Mouse (Mus musculus) splenic B cell, adult 2 months (primary cell): ENCODE measurements around the gene Fam71a.

Experiments used
- DNase-seq: peaks from one replicate; pipeline ENCODE4 v3.0.0-alpha.2; 2011; ENCODE audit warnings: low read depth, low spot score
- H3K27me3 ChIP-seq: 2 replicates; pipeline ENCODE4 v1.6.1; 2012; ENCODE audit warnings: mild to moderate bottlenecking, low read length, moderate library complexity, mixed read lengths; ENCODE audit not compliant: control insufficient read depth, poor library complexity, insufficient read depth, severe bottlenecking
- H3K36me3 ChIP-seq: 2 replicates; pipeline ENCODE4 v1.6.1; 2012; ENCODE audit warnings: mild to moderate bottlenecking, low read length, moderate library complexity, mixed read lengths; ENCODE audit not compliant: control insufficient read depth, poor library complexity, insufficient read depth, severe bottlenecking

The Fam71a gene

GRCm38 (mm10) chr1:191164717-191165116, at the start of gene Fam71a:
Gene Fam71a, minus strand, starts transcription at chr1:191164817.
- no peaks in the 10 kb centered on the region; the same call in 1 of the 2 replicates for H3K27me3 ChIP-seq
- no peaks in the 10 kb centered on the region for H3K36me3 ChIP-seq
- DNase-seq = no peak

DNA sequence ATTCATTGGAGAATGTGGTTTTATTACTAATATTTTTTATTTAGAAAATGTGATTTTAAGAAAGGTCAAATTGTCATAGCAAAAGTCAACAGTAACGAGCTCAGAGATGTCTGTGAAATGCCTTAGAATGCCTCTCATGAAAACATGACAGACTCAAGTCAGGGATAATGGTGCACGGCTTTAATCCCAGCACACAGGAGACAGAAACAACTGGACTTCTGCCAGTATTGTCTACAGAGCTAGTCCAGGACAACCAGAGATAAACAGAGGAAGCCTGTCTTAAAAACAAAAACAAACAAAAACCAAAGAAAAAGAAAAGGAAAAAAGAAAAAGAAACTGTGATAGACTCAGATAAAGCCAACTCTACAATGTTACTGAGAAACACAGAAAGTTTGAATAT, 46.5 kb upstream of the Fam71a start:
- no peaks in the 10 kb centered on the region for H3K36me3 ChIP-seq
- H3K27me3 ChIP-seq = peaks cover 1% of the 10 kb centered on the region; the same call in 1 of the 2 replicates
- no peak for DNase-seq

DNA sequence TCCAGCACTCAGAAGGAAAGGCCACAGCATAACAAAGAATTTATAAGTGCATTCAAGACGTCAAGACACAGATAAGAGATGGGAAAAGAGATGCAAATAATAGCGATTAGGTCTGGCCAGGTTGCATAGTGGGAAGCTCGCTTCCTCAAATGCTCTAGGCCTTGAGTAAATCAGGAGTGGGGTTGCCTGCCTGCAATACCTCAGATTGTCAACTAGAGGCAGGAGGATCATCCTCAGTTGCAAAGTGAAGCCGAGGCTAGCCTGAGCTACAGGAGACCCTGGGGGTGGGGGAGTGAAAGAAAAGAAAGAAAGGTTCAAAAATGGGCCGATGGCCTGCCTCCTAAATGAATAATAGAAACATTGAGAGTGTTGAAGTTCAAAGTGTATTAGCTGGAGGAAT, 41.2 kb upstream of the Fam71a start:
- DNase-seq = no peak
- H3K36me3 ChIP-seq = no peaks in the 10 kb centered on the region

DNA sequence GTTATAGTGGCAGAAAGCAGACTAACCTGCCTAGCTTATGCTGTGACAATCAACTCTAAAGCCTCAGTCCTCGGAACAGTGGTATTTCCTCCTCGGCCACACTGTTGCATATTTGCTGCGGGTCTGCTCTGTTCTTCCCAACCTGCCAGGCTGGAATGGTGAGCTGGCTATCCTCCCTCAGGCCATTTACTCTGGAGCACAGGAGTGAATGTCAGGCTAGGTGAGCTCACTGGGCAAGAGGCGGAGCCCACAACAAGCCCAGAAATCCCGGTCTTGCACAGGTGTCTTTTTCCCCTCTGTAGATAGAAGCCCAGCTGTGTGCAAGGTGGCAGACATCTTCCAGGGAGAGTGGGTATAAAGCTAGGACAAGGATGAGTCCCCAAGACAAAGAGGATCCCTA, 40.3 kb upstream of the Fam71a start:
- H3K27me3 ChIP-seq = 0 out of 2 replicates have a peak, but pooled peaks cover 1% of the 10 kb centered on the region

More for the DNA sequence above, 41.2 kb upstream of the Fam71a start:
- H3K27me3 ChIP-seq = 0 out of 2 replicates have a peak, but pooled peaks cover 1% of the 10 kb centered on the region

GRCm38 (mm10) chr1:191203496-191203895, 38.9 kb upstream of the Fam71a start:
- no peak for DNase-seq
- H3K27me3 ChIP-seq = 0 out of 2 replicates have a peak, but pooled peaks cover 1% of the 10 kb centered on the region
- H3K36me3 ChIP-seq = no peaks in the 10 kb centered on the region

More for the DNA sequence above, 40.3 kb upstream of the Fam71a start:
- DNase-seq = no peak
- no peaks in the 10 kb centered on the region for H3K36me3 ChIP-seq

- DNase-seq = no peak
- no peaks in the 10 kb centered on the region for H3K36me3 ChIP-seq
Measured at GRCm38 (mm10) chr1:191202208-191202952, 37.8 kb upstream of the Fam71a start.

GRCm38 (mm10) chr1:191200816-191201602, 36.4 kb upstream of the Fam71a start:
- Histone ChIP-seq H3K27me3 (no peaks in the 10 kb centered on the region), H3K36me3 (no peaks in the 10 kb centered on the region)
- DNase-seq = peak; percentile 65

More at GRCm38 (mm10) chr1:191202208-191202952, 37.8 kb upstream of the Fam71a start:
- 0 out of 2 replicates have a peak, but pooled peaks cover 1% of the 10 kb centered on the region for H3K27me3 ChIP-seq

- DNase-seq = peak; percentile 88
- Histone ChIP-seq H3K27me3 (no peaks in the 10 kb centered on the region), H3K36me3 (no peaks in the 10 kb centered on the region)
Measured at GRCm38 (mm10) chr1:191197916-191198315, 33.3 kb upstream of the Fam71a start.

GRCm38 (mm10) chr1:191196016-191196415, 31.4 kb upstream of the Fam71a start:
- Histone ChIP-seq H3K27me3 (no peaks in the 10 kb centered on the region), H3K36me3 (no peaks in the 10 kb centered on the region)
- DNase-seq = no peak

DNA sequence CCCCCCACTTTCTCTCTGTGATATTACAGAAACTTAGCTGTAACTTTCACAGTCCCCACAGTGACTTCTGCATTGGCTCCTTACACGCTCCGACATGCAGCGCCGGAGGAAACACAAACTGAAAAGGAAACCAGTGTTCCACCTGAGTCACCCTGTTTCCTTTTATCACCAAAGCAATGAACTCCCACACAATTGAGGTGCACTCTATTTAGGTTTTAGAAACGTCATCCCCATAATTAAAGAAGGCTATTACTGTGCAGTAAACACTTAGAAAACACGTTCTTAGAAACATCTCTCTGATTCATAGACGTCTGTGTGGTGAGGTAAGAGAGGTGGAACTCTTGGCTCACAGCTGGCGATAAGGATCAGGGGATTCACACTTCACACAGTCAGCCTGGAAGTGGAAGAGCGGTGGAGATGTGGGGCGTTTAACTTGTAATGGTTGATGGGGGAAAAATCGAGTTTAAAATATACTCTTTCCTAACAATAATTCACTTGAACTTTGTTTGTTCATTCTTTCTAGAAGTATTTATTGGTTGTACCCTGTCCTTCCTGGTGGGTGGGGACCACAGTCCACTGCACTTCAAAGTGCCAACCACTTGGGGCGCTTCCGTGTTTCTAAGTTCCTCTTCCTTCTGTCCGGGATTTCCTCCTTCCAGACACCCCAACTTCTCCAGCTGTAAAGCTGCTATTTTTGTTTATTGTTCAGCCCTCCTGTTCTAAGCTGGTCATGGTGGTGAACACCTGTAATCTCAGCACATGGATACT, 29.2 kb upstream of the Fam71a start:
- Histone ChIP-seq H3K36me3 (no peaks in the 10 kb centered on the region), H3K27me3 (no peaks in the 10 kb centered on the region)
- DNase-seq = peak; percentile 93

DNA sequence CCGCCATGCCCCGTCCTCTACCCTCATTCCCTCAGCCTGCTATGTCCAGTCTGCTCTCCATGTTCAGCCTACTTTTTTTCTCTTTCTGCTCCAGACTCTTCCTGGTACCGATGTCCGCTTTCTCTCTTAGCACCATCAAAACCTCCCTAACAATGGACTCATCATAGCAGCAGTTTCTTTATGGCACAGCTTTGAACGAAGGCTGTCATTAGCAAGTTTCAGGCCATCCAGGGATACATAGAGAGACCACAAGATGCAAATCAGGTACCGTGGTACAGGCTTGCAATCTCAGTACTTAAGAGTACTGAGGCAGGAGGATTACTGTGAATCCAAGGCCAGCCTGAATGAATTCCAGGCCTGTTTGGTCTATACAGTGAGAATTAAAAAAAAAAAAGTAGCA, 28.1 kb upstream of the Fam71a start:
- no peak for DNase-seq
- H3K36me3 ChIP-seq = no peaks in the 10 kb centered on the region
- H3K27me3 ChIP-seq = no peaks in the 10 kb centered on the region

DNA sequence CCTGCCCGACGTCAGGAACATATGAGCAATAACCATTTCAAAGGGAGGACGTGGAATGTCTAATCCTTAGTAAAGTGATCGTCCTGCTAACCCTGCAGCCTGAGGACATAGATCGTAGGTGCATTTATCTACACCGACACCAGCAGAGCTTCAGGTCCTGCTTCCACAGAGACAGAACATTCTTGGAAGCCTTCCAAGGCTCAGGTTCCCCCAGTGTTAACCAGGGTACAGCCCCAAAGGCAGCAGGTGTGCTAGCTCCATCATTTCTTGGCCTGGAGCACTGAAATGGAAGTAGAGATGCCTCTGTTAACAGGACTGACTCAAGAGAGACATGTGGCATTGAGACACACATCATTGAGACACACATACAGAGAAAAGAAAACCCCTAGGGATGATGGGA, 27.6 kb upstream of the Fam71a start:
- Histone ChIP-seq H3K36me3 (no peaks in the 10 kb centered on the region), H3K27me3 (no peaks in the 10 kb centered on the region)
- DNase-seq = no peak

DNA sequence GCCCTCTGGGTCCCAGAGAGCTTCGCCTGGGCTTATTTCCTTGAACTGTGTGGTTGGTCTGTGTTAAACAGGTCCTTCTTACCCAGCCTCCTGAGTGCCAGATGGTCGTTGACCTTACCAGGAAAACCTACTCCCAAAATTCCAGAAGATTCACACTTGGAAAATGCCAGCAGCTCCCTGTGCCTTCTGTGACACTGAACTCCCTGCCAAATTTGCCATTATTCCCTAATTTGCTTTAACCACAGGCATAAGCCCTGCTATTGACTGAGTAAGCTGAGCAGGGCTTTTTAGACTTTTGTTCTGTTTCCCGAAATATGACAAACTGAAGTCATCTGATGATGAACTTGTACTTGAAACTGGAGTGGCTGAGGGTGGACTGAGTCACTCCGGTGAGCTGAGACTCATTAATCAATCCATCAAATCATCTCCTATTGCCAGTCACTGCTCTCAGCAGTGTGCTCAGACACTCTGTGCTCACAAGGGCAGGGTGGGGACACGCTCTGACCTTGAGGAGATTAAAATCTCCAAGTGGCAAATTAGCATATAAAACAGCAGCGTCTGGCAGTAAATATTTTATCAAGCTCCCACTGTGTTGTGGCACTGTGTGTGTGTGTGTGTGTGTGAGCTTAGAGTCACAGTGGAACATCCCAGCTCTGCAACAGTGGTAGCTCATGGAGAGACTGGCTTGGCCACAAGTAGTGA, 25.2 kb upstream of the Fam71a start:
- DNase-seq = no peak
- Histone ChIP-seq H3K27me3 (no peaks in the 10 kb centered on the region), H3K36me3 (no peaks in the 10 kb centered on the region)

DNA sequence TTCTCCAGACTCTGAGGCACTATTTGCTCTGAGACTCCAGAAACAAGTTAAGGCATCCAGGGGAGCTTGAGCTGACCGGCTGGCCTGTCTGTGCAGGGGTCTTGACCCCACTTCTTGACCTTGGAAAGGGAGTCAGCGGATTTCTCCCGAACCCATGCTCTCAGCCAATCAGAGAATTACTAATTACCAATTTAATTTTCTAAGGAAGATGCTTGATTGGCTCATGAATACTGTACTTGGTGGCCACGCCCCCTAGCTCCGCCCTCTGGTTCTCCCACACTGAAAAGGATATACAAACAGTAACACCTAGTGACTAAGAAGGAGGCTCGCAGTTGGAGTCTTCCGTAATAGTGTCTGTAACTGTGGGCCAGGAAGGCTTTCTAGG, 21.8 kb upstream of the Fam71a start:
- H3K27me3 ChIP-seq = no peaks in the 10 kb centered on the region
- DNase-seq = peak; percentile 56
- no peaks in the 10 kb centered on the region for H3K36me3 ChIP-seq
